In genomic region chr7:99540016-99540415, GRCm38 (mm10) we compare ENCODE assay signal across 8 mouse cellular contexts. TPM values are rescaled to one million over a fixed set of nuclear protein-coding genes. Genes with fewer than 3 reads are reported as not detected.
A peak's percentile ranks its signal among the peaks of the same experiment; 100 is the strongest.
DNase-seq lines count a peak whose midpoint lies in the region; ATAC-seq lines count a peak whose summit lies in the region.
"Had no signal": no experiment of that assay in that cellular context is flagged by ENCODE, and none has a peak within 500 bp of the region (broad histone marks: within the 10 kb centered on the region; RNA-seq: fewer than 3 reads in every experiment).

No protein-coding gene starts in this region.

- H3K9ac ChIP-seq in lung, embryonic 15.5 days, result no peak overlapping the region
- H3K9ac ChIP-seq in liver, embryonic 13.5 days, result peak overlapping the region; percentile 49; the same call in 1 of the 2 replicates
- no peak overlapping the region for H3K9ac ChIP-seq in stomach, embryonic 15.5 days

- no peaks in the 10 kb centered on the region for H3K9me3 ChIP-seq in lung, embryonic 15.5 days
- no peaks in the 10 kb centered on the region for H3K9me3 ChIP-seq in liver, embryonic 13.5 days (replicated peaks)
- no peaks in the 10 kb centered on the region for H3K9me3 ChIP-seq in stomach, embryonic 15.5 days

- H3K4me2 ChIP-seq in lung, embryonic 15.5 days, result peak overlapping the region; percentile 44
- peak overlapping the region; percentile 24; the same call in 1 of the 2 replicates for H3K4me2 ChIP-seq in liver, embryonic 13.5 days
- peak overlapping the region; percentile 29 for H3K4me2 ChIP-seq in stomach, embryonic 15.5 days

- H3K27ac ChIP-seq in lung, embryonic 15.5 days, result peak overlapping the region; percentile 58
- H3K27ac ChIP-seq in liver, embryonic 13.5 days, result peak overlapping the region; percentile 70
- peak overlapping the region; percentile 73 for H3K27ac ChIP-seq in stomach, embryonic 15.5 days

- ATAC-seq in lung, embryonic 15.5 days (ENCODE audit: borderline replicate concordance, extremely low read depth, low FRiP score, low TSS enrichment), result no peak
- no peak for ATAC-seq in liver, embryonic 13.5 days (ENCODE audit: low read depth)
- no peak for ATAC-seq in stomach, embryonic 15.5 days (ENCODE audit: insufficient read depth, low FRiP score, low read depth)
- no peak for ATAC-seq in cerebellum, adult (ENCODE audit: insufficient number of reproducible peaks, low FRiP score, low TSS enrichment)

- 54% methylated on average over 2 of the region's 2 CpGs for WGBS in lung, embryonic 15.5 days
- WGBS in liver, embryonic 13.5 days (ENCODE audit: insufficient replicate concordance), result 83% methylated on average over 2 of the region's 2 CpGs
- WGBS in stomach, embryonic 15.5 days, result 69% methylated on average over 2 of the region's 2 CpGs

- intact Hi-C loops in heart, postnatal 14 days (cut with DNase I), result no loop called here

- DNase-seq in lung, postnatal 14 days, result no peak
- DNase-seq in heart, postnatal 14 days, result peak; percentile 52 to 57
- DNase-seq in liver, embryonic 13.5 days, result no peak
- DNase-seq in T-cell, adult 2 months (ENCODE audit: low spot score), result no peak
- DNase-seq: cerebellum, adult 8-10 months had no signal

- peaks cover 67% of the 10 kb centered on the region for H3K4me1 ChIP-seq in lung, embryonic 15.5 days
- peaks cover 86% of the 10 kb centered on the region for H3K4me1 ChIP-seq in liver, embryonic 13.5 days (replicated peaks)
- H3K4me1 ChIP-seq in stomach, embryonic 15.5 days, result peaks cover 43% of the 10 kb centered on the region

- no peak overlapping the region for H3K4me3 ChIP-seq in lung, embryonic 15.5 days
- no peak overlapping the region for H3K4me3 ChIP-seq in liver, embryonic 13.5 days (replicated peaks)
- H3K4me3 ChIP-seq in stomach, embryonic 15.5 days (replicated peaks), result no peak overlapping the region

- no peaks in the 10 kb centered on the region for H3K27me3 ChIP-seq in lung, embryonic 15.5 days
- H3K27me3 ChIP-seq in liver, embryonic 13.5 days, result no peaks in the 10 kb centered on the region
- H3K27me3 ChIP-seq in stomach, embryonic 15.5 days (replicated peaks), result no peaks in the 10 kb centered on the region

- H3K36me3 ChIP-seq in lung, embryonic 15.5 days, result no peaks in the 10 kb centered on the region
- H3K36me3 ChIP-seq in liver, embryonic 13.5 days, result peaks cover 13% of the 10 kb centered on the region
- H3K36me3 ChIP-seq in stomach, embryonic 15.5 days, result no peaks in the 10 kb centered on the region

RNA-seq across cellular contexts. Expression of gene Arrb1, which starts 4.8 kb away (rescaled TPM):
- polyA plus RNA-seq in lung, embryonic 15.5 days (2015; fragmentation: Nextera tagmentation; extraction: Ambion mirVana), result 16.1 and 17.5 TPM in 2 replicates
- 10 to 100 TPM; 23.3 to 24.3 TPM for total RNA-seq in heart, postnatal 14 days (2021)
- polyA plus RNA-seq in liver, embryonic 13.5 days (2015; fragmentation: Nextera tagmentation; extraction: Ambion mirVana), result 96.5 and 121 TPM in 2 replicates
- 11.4 and 13.5 TPM in 2 replicates for polyA plus RNA-seq in stomach, embryonic 15.5 days (2015; fragmentation: Nextera tagmentation; extraction: Ambion mirVana)

RNA-seq across cellular contexts. Expression of gene Rps3, which starts 56.5 kb away (rescaled TPM):
- 777 and 836 TPM in 2 replicates for polyA plus RNA-seq in lung, embryonic 15.5 days (2015; fragmentation: Nextera tagmentation; extraction: Ambion mirVana)
- 100 to 1,000 TPM; 289 to 327 TPM for total RNA-seq in heart, postnatal 14 days (2021)
- polyA plus RNA-seq in liver, embryonic 13.5 days (2015; fragmentation: Nextera tagmentation; extraction: Ambion mirVana), result 741 and 746 TPM in 2 replicates
- 765 and 776 TPM in 2 replicates for polyA plus RNA-seq in stomach, embryonic 15.5 days (2015; fragmentation: Nextera tagmentation; extraction: Ambion mirVana)

Comparison
In these comparisons a context has a peak if more than half of its experiments do, and no peak if none do; other contexts are left out.
1. DNase-seq: peak in heart, postnatal 14 days (2 of 2); none in lung, postnatal 14 days (single experiment), liver, embryonic 13.5 days (single experiment) and T-cell, adult 2 months (single experiment).
2. Peak in every context shown above with its lines, with median percentiles within 50 percentile points of each other: H3K27ac ChIP-seq and H3K4me2 ChIP-seq.